Mouse (Mus musculus) urinary bladder, adult 2 months (tissue): ENCODE results near the gene Pus3. TPM values are rescaled to one million over a fixed set of nuclear protein-coding genes. Genes with fewer than 3 reads are reported as not detected.

Source experiments
- DNase-seq: peaks from one replicate; pipeline ENCODE4 v3.0.0; 2022; ENCODE audit warnings: low spot score
- polyA plus RNA-seq: library from polyadenylated mRNA; depleted of rRNA; stranded (reverse); fragments of >200 nt; gene quantifications from 2 replicates; pipeline ENCODE4 v1.2.3, GENCODE M21; 2012; rRNA removed

The Pus3 gene
- polyA plus RNA-seq: 10.8 and 13.5 TPM in 2 replicates

GRCm38 (mm10) chr9:35558257-35559008 lies at the start of gene Pus3, which contains the start of gene Ddx25:
Pus3 (plus strand) TSS chr9:35558595.
Ddx25 (minus strand) TSS chr9:35558528.
- DNase-seq: no peak

- DNase-seq: no peak
Measured at GRCm38 (mm10) chr9:35513900-35514299, 44.5 kb upstream of the Pus3 start.

GRCm38 (mm10) chr9:35516182-35516581 lies 42.2 kb upstream of the Pus3 start:
- no peak for DNase-seq

GRCm38 (mm10) chr9:35516711-35517110 lies 41.7 kb upstream of the Pus3 start:
- DNase-seq: no peak

- no peak for DNase-seq
Measured at GRCm38 (mm10) chr9:35518169-35518568, 40.2 kb upstream of the Pus3 start, which contains the start of gene Gm1113. Gm1113 (minus strand) TSS chr9:35518269.

GRCm38 (mm10) chr9:35520631-35521348 lies 37.6 kb upstream of the Pus3 start:
- no peak for DNase-seq

- no peak for DNase-seq
Measured at GRCm38 (mm10) chr9:35522241-35522640, 36.2 kb upstream of the Pus3 start.

GRCm38 (mm10) chr9:35522821-35523515 lies 35.4 kb upstream of the Pus3 start:
- DNase-seq: no peak

- DNase-seq: no peak
Measured at GRCm38 (mm10) chr9:35523541-35523940, 34.9 kb upstream of the Pus3 start.

- DNase-seq: no peak
Measured at GRCm38 (mm10) chr9:35523941-35524411, 34.4 kb upstream of the Pus3 start.

GRCm38 (mm10) chr9:35529141-35529540 lies 29.3 kb upstream of the Pus3 start:
- DNase-seq: no peak

- no peak for DNase-seq
Measured at GRCm38 (mm10) chr9:35529796-35530195, 28.6 kb upstream of the Pus3 start.

- no peak for DNase-seq
Measured at GRCm38 (mm10) chr9:35533266-35533665, 25.1 kb upstream of the Pus3 start.

GRCm38 (mm10) chr9:35535110-35535509 lies 23.3 kb upstream of the Pus3 start:
- DNase-seq: no peak

- DNase-seq: no peak
Measured at GRCm38 (mm10) chr9:35535876-35536275, 22.5 kb upstream of the Pus3 start.

GRCm38 (mm10) chr9:35539001-35539750 lies 19.2 kb upstream of the Pus3 start:
- DNase-seq: no peak

- no peak for DNase-seq
Measured at GRCm38 (mm10) chr9:35541024-35541423, 17.4 kb upstream of the Pus3 start.

GRCm38 (mm10) chr9:35541488-35541887 lies 16.9 kb upstream of the Pus3 start:
- peak; percentile 50 for DNase-seq

GRCm38 (mm10) chr9:35541941-35542340 lies 16.5 kb upstream of the Pus3 start:
- no peak for DNase-seq

GRCm38 (mm10) chr9:35543099-35543860 lies 15.1 kb upstream of the Pus3 start:
- no peak for DNase-seq

GRCm38 (mm10) chr9:35544666-35545065 lies 13.7 kb upstream of the Pus3 start:
- no peak for DNase-seq
